Mouse (Mus musculus) cerebellum, postnatal 36 days (tissue): ENCODE results near the gene Negr1.

Experiments used
- DNase-seq, 2 experiments: peaks; one replicate each; pipeline ENCODE4 v3.0.0; 2021 to 2022; ENCODE audit warnings: mixed read lengths in 2 of 2

Negr1 gene

GRCm38 (mm10) chr3:156799228-156799627, 237.6 kb downstream of the Negr1 start:
- DNase-seq = no peak

GRCm38 (mm10) chr3:156809836-156810235, 248.2 kb downstream of the Negr1 start:
- no peak for DNase-seq

GRCm38 (mm10) chr3:156816938-156817337, 255.3 kb downstream of the Negr1 start:
- no peak for DNase-seq

GRCm38 (mm10) chr3:156817452-156817851, 255.9 kb downstream of the Negr1 start:
- DNase-seq = no peak

GRCm38 (mm10) chr3:156823039-156823438, 261.4 kb downstream of the Negr1 start:
- DNase-seq = no peak

GRCm38 (mm10) chr3:156833920-156834319, 272.3 kb downstream of the Negr1 start:
- no peak for DNase-seq

GRCm38 (mm10) chr3:156838550-156838949, 277.0 kb downstream of the Negr1 start:
- no peak for DNase-seq

GRCm38 (mm10) chr3:156848385-156848784, 286.8 kb downstream of the Negr1 start:
- no peak for DNase-seq

GRCm38 (mm10) chr3:156851921-156852320, 290.3 kb downstream of the Negr1 start:
- peak; percentile 47 to 59 for DNase-seq

GRCm38 (mm10) chr3:156870239-156870921, 308.8 kb downstream of the Negr1 start:
- DNase-seq = no peak

- DNase-seq = no peak
These were observed 309.3 kb downstream of the Negr1 start for GRCm38 (mm10) chr3:156870922-156871257.

- DNase-seq = no peak
These were observed 310.1 kb downstream of the Negr1 start for GRCm38 (mm10) chr3:156871641-156872196.

- DNase-seq = no peak
These were observed 315.0 kb downstream of the Negr1 start for GRCm38 (mm10) chr3:156876551-156876950.

GRCm38 (mm10) chr3:156882129-156882528, 320.5 kb downstream of the Negr1 start:
- DNase-seq = no peak

GRCm38 (mm10) chr3:156883873-156884272, 322.3 kb downstream of the Negr1 start:
- no peak for DNase-seq

- no peak for DNase-seq
These were observed 324.1 kb downstream of the Negr1 start for GRCm38 (mm10) chr3:156885689-156886088.

GRCm38 (mm10) chr3:156886915-156887314, 325.3 kb downstream of the Negr1 start:
- no peak for DNase-seq

- no peak for DNase-seq
These were observed 329.4 kb downstream of the Negr1 start for GRCm38 (mm10) chr3:156890986-156891385.

GRCm38 (mm10) chr3:156895322-156895721, 333.7 kb downstream of the Negr1 start:
- DNase-seq = peak; percentile 34 to 66

GRCm38 (mm10) chr3:156896106-156896505, 334.5 kb downstream of the Negr1 start:
- no peak for DNase-seq

- DNase-seq = no peak
These were observed 335.0 kb downstream of the Negr1 start for GRCm38 (mm10) chr3:156896552-156896951.

GRCm38 (mm10) chr3:156901140-156901539, 339.5 kb downstream of the Negr1 start:
- no peak for DNase-seq

- no peak for DNase-seq
These were observed 342.5 kb downstream of the Negr1 start for GRCm38 (mm10) chr3:156903925-156904576.

GRCm38 (mm10) chr3:156912816-156913215, 351.2 kb downstream of the Negr1 start:
- DNase-seq = no peak
